Mouse (Mus musculus) thymus, adult 2 months (tissue): Measurements from ENCODE around the gene Aunip. TPM values are rescaled to one million over a fixed set of nuclear protein-coding genes. Genes with fewer than 3 reads are reported as not detected.
A peak's percentile ranks its signal among the peaks of the same experiment; 100 is the strongest.
"Not testable (repeated sequence)": the region's sequence is repeated elsewhere in the genome, so short reads cannot be mapped to it uniquely, and the experiment has no call there.

Experiments
- DNase-seq: peaks from one replicate; pipeline ENCODE4 v3.0.0; 2021
- H3K27ac ChIP-seq: fragments of 200-500 bp; 2 replicates; pipeline ENCODE4 v1.5.1; 2012; ENCODE audit warnings: low read length, control low read depth; ENCODE audit not compliant: control insufficient read depth, insufficient read depth
- H3K27me3 ChIP-seq: fragments of 200-500 bp; 2 replicates; pipeline ENCODE4 v1.6.1; 2012; ENCODE audit warnings: mild to moderate bottlenecking, low read length, moderate library complexity, mixed read lengths; ENCODE audit not compliant: control insufficient read depth, insufficient read depth
- H3K36me3 ChIP-seq: fragments of 200-500 bp; 2 replicates; pipeline ENCODE4 v1.6.1; 2012; ENCODE audit warnings: mild to moderate bottlenecking, low read length, moderate library complexity; ENCODE audit not compliant: control insufficient read depth, insufficient read depth
- H3K4me1 ChIP-seq: fragments of 200-500 bp; replicated peaks from 2 replicates; pipeline ENCODE4 v1.6.1; 2012; ENCODE audit warnings: low read length; ENCODE audit not compliant: control insufficient read depth, insufficient read depth
- H3K4me3 ChIP-seq: fragments of 200-500 bp; 2 replicates; pipeline ENCODE4 v1.5.1; 2012; ENCODE audit warnings: mild to moderate bottlenecking, low read length, control low read depth, moderate library complexity; ENCODE audit not compliant: control insufficient read depth, insufficient read depth
- CTCF ChIP-seq: fragments of 200-500 bp; IDR thresholded peaks from 2 replicates; pipeline ENCODE4 v1.5.1; 2012; ENCODE audit warnings: mild to moderate bottlenecking, control low read depth, low read length, moderate library complexity, borderline replicate concordance; ENCODE audit not compliant: control insufficient read depth, poor library complexity, insufficient read depth; ENCODE audit errors: extremely low read depth
- POLR2A ChIP-seq: fragments of 200-500 bp; IDR thresholded peaks from 2 replicates; pipeline ENCODE4 v1.6.1; 2012; ENCODE audit warnings: mild to moderate bottlenecking, low read length, control low read depth, moderate library complexity; ENCODE audit not compliant: control insufficient read depth, poor library complexity, insufficient read depth; ENCODE audit errors: extremely low read depth
- WGBS: fragments of 180-500 bp; shearing (Covaris S2); methylation state at CpG from one replicate; pipeline ENCODE4 v1.1.7; 2018; 5-methylcytosine and 5-hydroxymethylcytosine counted together
- polyA plus RNA-seq: library from polyadenylated mRNA; depleted of rRNA; stranded (reverse); fragments of >200 nt; gene quantifications from 2 replicates; pipeline ENCODE4 v1.2.3, GENCODE M21; 2012

Gene Aunip
- polyA plus RNA-seq, 1 experiment, result 2.1 TPM

DNA sequence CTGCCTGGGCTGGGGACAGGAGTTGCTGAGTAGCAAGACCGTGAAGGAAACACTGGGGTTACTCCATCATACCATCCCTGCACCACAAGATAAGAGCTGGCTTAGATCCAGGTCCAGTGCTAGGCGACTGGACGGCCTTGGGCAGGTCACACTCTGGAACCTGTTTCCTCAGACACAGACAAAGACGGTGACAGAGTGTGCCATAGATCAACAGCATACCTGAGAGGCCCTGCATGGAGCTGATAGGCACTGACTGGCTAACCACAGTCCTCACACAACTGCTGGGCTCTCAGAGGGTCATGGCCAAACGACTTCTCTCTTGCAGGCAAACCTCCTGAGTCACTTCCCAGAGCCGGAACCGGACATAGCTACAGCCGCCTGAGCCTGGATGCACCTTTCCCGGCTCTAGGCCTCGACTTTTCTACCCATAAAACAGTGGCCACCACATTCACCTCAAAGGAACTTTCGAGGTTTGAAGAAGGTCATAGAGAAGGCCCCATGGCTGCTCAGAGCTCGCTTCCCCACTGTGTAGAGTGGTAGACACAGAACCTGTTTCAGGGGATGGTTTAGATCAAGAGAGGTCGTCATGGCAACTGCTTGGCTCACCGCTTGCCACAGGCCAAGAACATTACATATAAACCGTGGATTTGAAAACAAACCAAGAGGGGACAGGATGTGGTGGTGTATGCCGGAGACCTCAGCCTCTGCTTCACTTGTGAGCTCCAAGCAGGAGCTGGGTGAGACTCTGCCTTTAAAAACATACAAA is 15.8 kb upstream of the Aunip start:
- Histone ChIP-seq H3K4me3 (no peak overlapping the region), H3K36me3 (no peaks in the 10 kb centered on the region), H3K27me3 (no peaks in the 10 kb centered on the region), H3K27ac (peak overlapping the region; percentile 89), H3K4me1 (peaks cover 47% of the 10 kb centered on the region)
- peak; percentile 80 for DNase-seq
- WGBS, result 9% methylated on average over 16 of the region's 16 CpGs
- TF ChIP-seq CTCF, result no peak
- no peak for TF ChIP-seq POLR2A

- DNase-seq, result no peak
- 30% methylated on average over 5 of the region's 5 CpGs for WGBS
- Histone ChIP-seq H3K27ac (peak overlapping the region; percentile 89), H3K4me1 (peaks cover 46% of the 10 kb centered on the region), H3K4me3 (no peak overlapping the region), H3K36me3 (no peaks in the 10 kb centered on the region), H3K27me3 (no peaks in the 10 kb centered on the region)
- TF ChIP-seq CTCF, result no peak
- no peak for TF ChIP-seq POLR2A
Observed at GRCm38 (mm10) chr4:134495546-134495923, 15.3 kb upstream of the Aunip start.

DNA sequence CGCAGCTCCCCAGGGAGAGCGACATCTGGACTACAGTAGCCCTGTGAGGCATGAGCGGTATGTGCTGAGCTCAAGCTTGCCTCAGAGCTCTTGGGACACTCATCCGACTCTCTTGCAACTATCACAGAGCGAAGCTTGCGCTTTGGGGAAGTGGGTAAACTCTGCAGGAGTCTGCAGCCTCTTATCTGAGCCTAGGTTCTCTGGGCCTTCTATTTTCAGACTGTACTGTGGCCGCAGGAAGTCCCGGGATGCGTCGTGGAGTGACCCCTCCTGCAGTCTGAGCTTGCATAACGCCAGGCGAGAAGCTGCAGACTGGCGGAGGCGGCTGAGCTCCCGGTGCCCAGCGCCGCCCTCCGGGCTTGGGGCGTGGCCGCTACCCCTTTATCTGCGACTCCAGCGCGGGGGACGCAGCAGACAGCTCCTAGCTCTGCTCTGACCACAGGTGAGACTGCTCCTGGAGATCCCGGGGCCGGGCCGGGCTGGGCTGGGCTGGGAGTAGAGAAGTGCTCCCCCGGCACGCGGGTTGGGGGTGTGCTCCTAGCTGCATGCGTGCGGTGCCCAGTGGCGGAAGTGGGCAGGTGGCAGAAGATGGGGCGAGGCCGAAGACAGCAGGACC is 14.1 kb upstream of the Aunip start, which contains the start of gene Paqr7:
Gene Paqr7, plus strand, starts transcription at position 103 of the 616 bp plus-strand sequence.
- TF ChIP-seq POLR2A, result no peak
- 0 out of 2 replicates have a peak, but pooled peaks have one; percentile 18 for TF ChIP-seq CTCF
- H3K27ac ChIP-seq, result peak within 1 kb of the TSS; percentile 89
- H3K4me3 ChIP-seq, result peak within 1 kb of the TSS; percentile 57
- peak; percentile 69 for DNase-seq
- no peaks in the 10 kb centered on the region for H3K36me3 ChIP-seq
- H3K27me3 ChIP-seq, result no peaks in the 10 kb centered on the region
- peaks cover 41% of the 10 kb centered on the region for H3K4me1 ChIP-seq
- 3% methylated on average over 35 of the region's 35 CpGs for WGBS

- WGBS, result 8% methylated on average over 6 of the region's 6 CpGs
- TF ChIP-seq CTCF (no peak), POLR2A (no peak)
- H3K4me1 ChIP-seq, result peaks cover 36% of the 10 kb centered on the region
- H3K27me3 ChIP-seq, result no peaks in the 10 kb centered on the region
- DNase-seq, result no peak
- no peaks in the 10 kb centered on the region for H3K36me3 ChIP-seq
- H3K4me3 ChIP-seq, result peak overlapping the region; percentile 57
- H3K27ac ChIP-seq, result no peak overlapping the region
Observed at GRCm38 (mm10) chr4:134497223-134497622, 13.6 kb upstream of the Aunip start.

DNA sequence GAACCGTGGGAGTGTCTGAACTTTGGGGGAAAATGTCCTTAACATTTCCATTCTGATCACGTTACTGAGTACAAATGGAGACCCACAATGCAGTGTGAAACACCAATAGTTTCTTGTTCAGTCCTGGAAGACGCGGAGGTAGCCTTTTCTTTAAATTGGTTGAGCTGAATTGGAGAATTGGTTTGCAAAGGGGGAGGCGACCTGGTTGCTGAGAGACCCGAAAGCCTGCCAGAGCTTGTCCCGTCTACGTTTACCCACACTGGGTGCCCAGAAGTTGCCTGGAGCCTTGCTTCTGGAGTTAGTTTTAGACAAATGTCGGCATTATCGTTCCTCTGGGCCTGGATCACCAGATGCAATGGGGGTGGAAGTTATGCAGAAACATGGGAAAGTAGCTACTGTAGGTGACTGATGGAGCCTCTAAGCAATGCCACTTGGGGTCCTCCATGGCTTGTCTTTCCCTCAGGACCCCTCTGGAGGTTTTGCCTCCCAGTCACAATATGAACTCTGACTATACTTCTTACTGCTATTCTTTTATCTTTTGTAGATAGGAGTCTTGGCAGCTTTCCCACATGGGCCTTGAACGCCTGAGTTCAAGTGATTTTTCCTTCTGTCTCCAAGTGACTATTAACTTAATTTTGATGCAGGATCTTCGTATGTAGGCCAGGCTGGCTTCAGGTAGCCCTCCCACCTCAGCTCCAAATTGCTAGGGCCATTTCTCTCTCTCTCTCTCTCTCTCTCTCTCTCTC is 12.6 kb upstream of the Aunip start:
- 84% methylated on average over 12 of the region's 12 CpGs for WGBS
- no peak for DNase-seq
- Histone ChIP-seq H3K27me3 (no peaks in the 10 kb centered on the region), H3K4me1 (peaks cover 35% of the 10 kb centered on the region), H3K36me3 (no peaks in the 10 kb centered on the region), H3K27ac (no peak overlapping the region), H3K4me3 (no peak overlapping the region)
- TF ChIP-seq POLR2A (no peak), CTCF (no peak)

GRCm38 (mm10) chr4:134498983-134499382 is 11.8 kb upstream of the Aunip start:
- not testable (repeated sequence) for H3K4me3 ChIP-seq, H3K36me3 ChIP-seq, DNase-seq, H3K27ac ChIP-seq, H3K27me3 ChIP-seq
- WGBS, result 82% methylated on average over 6 of the region's 6 CpGs
- peaks cover 35% of the 10 kb centered on the region for H3K4me1 ChIP-seq
